Mouse (Mus musculus): ENCODE data around the gene Itgb4. TPM values are rescaled to one million over a fixed set of nuclear protein-coding genes. Genes with fewer than 3 reads are reported as not detected.

The Itgb4 gene
- total RNA-seq (2021): 1 to 10 TPM; 5.0 to 5.4 TPM

- DNase-seq: peak; percentile 35
Observed at GRCm38 (mm10) chr11:115974309-115975082, at the start of gene Itgb4. TSS of gene Itgb4 (plus strand) at chr11:115974709.

DNA sequence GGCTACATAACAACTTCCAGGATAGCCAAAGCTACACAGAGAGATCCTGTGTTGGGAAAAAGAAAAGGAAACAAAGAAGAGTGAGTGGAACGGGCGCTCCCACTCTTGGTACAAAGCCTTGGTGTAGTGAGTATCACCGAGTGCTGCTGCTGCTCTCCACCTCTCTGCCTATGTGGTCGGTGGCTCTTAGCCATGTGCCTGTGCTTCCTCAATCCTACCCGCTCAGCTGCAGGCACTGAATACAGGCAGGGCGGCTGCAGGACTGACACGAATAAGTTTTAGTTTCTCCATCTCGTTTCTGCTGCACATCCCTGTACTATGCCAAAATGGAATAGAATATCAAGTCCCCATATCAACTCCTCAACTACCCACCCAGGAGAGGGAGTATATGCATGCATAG, 45.5 kb upstream of the Itgb4 start:
- no peak for DNase-seq

DNA sequence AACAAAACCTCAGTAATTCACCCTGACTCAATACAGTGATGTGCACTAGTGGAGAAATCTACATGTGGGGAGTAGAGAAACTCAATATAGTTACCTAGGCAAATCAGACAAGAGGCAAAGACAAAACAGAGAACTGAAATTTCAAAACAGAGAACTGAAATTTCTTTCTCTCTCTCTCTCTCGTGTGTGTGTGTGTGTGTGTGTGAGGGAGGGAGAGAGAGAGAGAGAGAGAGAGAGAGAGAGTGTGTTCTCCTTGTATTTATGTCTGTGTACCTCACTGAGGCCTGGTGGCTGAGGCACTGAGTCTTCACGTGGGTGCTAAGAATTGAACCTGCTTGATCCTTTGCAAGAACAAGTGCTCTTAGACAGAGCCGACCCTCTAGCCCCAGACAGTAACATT, 44.7 kb upstream of the Itgb4 start:
- DNase-seq: no peak

- DNase-seq: no peak
Observed at GRCm38 (mm10) chr11:115931235-115931634, 43.3 kb upstream of the Itgb4 start.

DNA sequence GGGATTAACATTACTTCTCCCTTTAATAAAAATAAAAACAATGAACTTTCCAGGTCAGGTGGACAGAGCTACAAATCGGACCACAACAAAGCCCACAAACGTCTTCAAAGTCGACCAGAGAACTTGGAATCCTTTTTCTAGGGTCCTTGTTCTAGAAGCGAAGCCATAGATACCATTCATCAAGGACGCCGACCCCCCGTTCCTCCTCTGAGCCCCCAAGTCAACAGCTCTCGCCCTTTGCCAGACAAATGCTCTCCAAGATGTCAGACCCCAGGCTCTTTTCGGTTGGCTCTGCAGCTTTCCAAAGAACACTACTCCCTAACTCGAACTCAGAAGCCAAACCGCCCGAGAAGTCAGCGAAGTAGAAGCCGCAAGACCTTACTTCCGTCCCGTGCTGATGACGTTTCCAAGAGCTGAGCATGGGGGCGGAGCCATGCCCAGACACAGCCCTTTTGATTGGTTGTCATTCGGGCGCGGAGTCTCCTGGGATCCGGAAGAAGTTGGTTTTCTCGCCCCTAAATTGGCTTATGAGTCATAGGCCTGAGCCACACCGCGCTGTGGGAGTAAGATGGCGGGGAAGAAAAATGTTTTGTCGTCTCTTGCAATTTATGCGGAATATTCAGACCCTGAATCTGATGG, 41.3 kb upstream of the Itgb4 start, which contains the start of the genes Sap30bp and Recql5:
Gene Sap30bp, plus strand, starts transcription at position 175 of the 639 bp plus-strand sequence.
Gene Recql5, minus strand, starts transcription at position 370 of the 639 bp plus-strand sequence.
- peak; percentile 98 for DNase-seq

DNA sequence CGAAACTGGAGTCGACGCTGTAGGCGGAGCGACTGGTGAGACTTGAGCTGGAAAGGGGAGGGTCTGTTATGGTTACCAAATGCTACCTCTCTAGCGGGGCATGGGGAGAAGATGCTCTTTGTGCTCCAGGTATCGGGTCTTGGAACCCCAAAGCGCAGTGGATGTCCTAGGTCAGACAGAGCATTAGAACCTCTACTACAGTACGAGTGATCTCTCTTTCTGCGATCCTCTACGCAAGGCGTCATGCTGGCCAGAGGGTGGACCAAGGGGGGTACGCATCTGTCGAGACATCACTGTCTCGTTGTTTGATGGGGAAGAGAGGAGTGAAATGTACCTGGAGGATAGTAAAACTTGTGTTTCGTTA, 40.8 kb upstream of the Itgb4 start:
- no peak for DNase-seq

DNA sequence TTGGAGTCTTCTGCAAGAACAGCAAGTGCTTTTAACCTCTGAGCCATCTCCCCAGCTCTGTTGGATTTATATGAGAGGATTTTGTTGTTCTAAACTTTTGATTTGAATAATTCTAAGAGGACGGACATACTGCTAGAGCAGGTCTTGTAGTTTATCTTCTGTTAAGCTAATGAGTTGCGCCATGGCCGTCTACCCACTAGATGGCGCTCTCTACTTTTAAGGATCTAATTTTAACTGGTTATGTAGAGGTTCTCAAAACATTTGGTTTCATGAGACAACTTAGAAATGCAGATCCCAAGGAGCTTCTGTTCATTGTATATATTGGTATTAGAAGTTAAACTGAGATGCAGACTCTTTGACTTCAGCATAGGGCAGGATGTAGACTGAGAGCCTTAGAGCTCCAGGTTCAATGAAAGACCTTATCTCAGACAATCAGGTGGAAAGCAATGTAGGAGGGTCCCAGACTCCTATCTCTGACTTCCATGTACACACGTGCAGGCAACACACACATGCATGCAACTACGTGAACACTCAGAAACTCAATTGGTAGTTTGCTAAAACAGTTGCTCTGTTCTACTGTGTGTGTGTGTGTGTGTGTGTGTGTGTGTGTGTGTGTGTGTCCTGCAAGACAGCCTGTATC, 34.7 kb upstream of the Itgb4 start:
- peak; percentile 77 for DNase-seq

DNA sequence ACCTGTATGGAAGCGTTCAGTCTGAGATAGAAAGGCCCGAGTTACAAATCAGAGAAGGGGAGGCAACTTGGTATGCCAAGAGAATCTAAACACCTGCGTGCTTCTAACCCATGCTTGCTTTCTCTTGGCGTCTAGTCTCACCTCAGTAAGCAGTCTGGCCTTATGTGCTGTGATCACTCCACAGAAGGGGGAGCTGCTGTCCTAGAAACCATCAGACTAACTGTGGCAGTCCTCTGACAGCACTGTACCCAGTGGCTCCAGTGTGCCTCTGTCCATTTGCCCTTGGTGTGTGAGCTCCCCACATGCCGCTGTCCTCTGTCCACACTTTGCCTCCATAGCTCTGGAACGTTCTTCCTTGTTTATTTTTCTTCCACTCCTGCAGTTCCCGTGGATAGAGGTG, 32.5 kb upstream of the Itgb4 start:
- no peak for DNase-seq

- DNase-seq: no peak
Observed at GRCm38 (mm10) chr11:115945247-115945646, 29.3 kb upstream of the Itgb4 start.

- peak; percentile 43 for DNase-seq
Observed at GRCm38 (mm10) chr11:115946221-115946828, 28.2 kb upstream of the Itgb4 start.

GRCm38 (mm10) chr11:115948316-115948715, 26.2 kb upstream of the Itgb4 start:
- DNase-seq: no peak

DNA sequence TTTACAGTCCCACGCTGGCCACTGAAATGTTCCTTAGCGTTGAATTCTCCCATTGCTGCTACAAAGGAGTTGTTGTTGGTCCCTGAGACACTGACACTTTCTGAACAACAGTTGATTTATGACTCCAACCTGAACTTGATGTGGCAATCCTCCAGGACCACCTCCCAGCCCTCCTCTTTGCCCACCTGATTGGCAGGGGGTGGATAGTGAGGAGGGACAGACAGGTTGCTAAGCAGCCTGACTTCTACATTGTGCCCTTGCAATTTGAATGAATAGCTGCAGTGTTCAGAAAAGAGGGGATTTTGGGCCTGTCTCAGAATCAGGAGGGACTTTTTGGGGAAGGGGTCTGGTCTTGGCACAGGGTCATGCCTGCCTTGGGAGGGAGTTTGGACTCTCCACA, 23.8 kb upstream of the Itgb4 start:
- no peak for DNase-seq

DNA sequence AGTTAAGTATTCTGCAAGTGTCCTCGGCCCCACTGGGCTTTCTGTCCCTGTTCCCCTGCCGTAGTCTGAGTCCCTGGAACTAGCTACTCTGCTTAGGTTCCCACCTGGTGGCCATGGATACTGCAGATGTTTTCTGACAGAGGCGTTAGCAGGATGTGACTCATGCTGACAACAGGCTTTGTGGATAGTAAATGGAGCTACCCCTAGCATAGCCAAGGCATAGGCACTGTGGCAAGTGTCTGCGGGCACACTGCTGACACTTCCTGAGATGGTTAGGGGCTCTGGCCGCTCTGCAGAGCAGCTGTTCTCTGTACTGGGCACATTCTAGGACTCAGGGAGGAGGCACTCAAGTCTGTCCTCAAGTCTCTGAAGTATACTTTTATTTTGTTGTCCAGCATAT, 19.8 kb upstream of the Itgb4 start:
- DNase-seq: no peak

DNA sequence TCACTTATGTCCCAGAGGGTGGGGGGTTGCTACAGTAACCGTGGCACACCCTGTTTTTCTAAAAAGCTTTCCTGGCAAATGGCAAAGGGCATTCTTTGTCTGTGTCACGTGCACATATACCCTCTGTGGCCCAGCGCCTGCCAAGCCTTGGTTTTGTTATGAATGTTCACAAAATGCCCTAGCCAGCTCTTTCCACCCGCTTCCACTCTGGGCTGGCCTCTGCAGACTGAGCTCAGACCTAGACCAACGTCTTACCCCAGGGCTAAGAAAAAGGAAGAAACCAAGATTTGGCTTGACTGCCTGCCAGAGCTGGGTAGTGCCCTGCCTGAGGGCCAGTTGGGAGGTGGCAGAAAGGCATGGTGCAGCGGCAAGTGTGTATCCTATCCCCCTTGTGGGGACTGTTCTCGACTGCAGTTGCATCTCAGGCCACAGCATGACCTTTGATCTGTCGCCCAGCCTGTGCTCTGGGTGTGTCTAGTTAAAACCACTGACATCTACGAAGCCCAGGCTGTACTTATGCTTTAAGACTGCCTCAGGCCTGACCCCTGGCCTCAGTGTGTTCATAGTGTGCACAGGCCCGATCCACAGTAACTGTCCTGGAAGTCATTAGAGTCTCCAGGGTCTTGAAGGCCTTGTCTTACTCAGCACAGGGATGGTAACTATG, 19.2 kb upstream of the Itgb4 start:
- no peak for DNase-seq

GRCm38 (mm10) chr11:115956453-115956852, 18.1 kb upstream of the Itgb4 start:
- no peak for DNase-seq

GRCm38 (mm10) chr11:115957971-115958370, 16.5 kb upstream of the Itgb4 start:
- no peak for DNase-seq

DNA sequence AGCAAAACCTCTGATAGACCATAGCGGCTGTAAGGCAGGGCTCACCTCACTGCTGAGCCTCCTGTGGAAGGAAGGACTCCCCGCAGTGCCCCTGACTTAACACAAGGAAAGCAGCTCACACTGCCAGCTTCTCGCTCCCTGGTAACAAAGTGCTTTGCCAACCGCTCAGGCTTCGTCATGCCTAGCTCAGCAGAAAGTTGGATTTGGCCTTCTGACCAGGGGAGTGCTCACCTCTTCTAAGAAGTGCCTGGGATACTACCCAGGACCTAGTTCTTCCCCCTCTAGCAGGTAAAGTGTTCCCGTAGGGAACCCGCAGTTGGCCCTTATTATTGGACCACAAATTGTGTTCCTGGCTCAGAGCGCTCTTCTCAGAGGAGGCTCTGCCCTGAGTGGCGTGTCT, 15.5 kb upstream of the Itgb4 start:
- no peak for DNase-seq

GRCm38 (mm10) chr11:115962651-115963412, 11.7 kb upstream of the Itgb4 start:
- no peak for DNase-seq

- peak; percentile 66 for DNase-seq
Observed at GRCm38 (mm10) chr11:115964977-115965604, 9.4 kb upstream of the Itgb4 start.

- DNase-seq: no peak
Observed at GRCm38 (mm10) chr11:115968731-115969405, 5.6 kb upstream of the Itgb4 start.

Measured in heart, postnatal 4 days (tissue).